Mouse (Mus musculus) bone marrow, adult 2 months (tissue): ENCODE measurements at regions not wholly inside any gene's neighbourhood (a gene's known extent, or its start where the extent isn't known, plus 50 kb on each side); places are given as distances from the start of the nearest gene placed in this dataset.

Experiments
- CTCF ChIP-seq: fragments of 200-500 bp; IDR thresholded peaks from 2 replicates; pipeline ENCODE4 v1.5.1; 2011; ENCODE audit warnings: low read length, control low read depth; ENCODE audit not compliant: control insufficient read depth, insufficient read depth
- POLR2A ChIP-seq: fragments of 200-500 bp; IDR thresholded peaks from 2 replicates; pipeline ENCODE4 v1.6.1; 2011; ENCODE audit warnings: low read depth, mild to moderate bottlenecking, control low read depth, low read length, borderline replicate concordance; ENCODE audit not compliant: control insufficient read depth

GRCm38 (mm10) chr2:144188485-144188884 lies 82.0 kb upstream of the Mgme1 start:
- no peak for TF ChIP-seq POLR2A
- TF ChIP-seq CTCF, result no peak
